In genomic region chr12:17773721-17774120, GRCm38 (mm10) we compare ENCODE assay signal across 7 mouse cellular contexts.
DNase-seq lines count a peak whose midpoint lies in the region; TF ChIP-seq lines count a peak whose summit lies in the region.
"Not testable (repeated sequence)": the region's sequence is repeated elsewhere in the genome, so short reads cannot be mapped to it uniquely, and the experiment has no call there.

No protein-coding gene starts in this region.

- TF ChIP-seq CTCF in liver, adult 2 months (IDR thresholded peaks at IDR 0.05; ENCODE audit: low read depth, low read length): not testable (repeated sequence)

- not testable (repeated sequence) for H3K36me3 ChIP-seq in liver, adult 2 months (ENCODE audit: control insufficient read depth, insufficient read depth, low read length)

- 70% methylated on average over 5 of the region's 5 CpGs for WGBS in liver, adult 2 months

- DNase-seq in adrenal gland, adult (ENCODE audit: inconsistent age in 2 of 2, low spot score in 1 of 2): peak; percentile 78 to 84
- DNase-seq in cerebellum, adult 11 months: peak; percentile 53
- DNase-seq in gastrocnemius, adult 18-20 months (ENCODE audit: low spot score): peak; percentile 35
- DNase-seq in heart, adult 9 months (ENCODE audit: low spot score in 2 of 2): peak; percentile 65 to 68
- peak; percentile 56 to 75 for DNase-seq in kidney, adult 8-10 months
- peak; percentile 22 for DNase-seq in liver, adult 2 months (ENCODE audit: extremely low read depth, low read depth, low spot score)
- DNase-seq in monocyte, adult 2 months (ENCODE audit: low read depth in 1 of 2, low spot score in 2 of 2): peak; percentile 14 to 39

- TF ChIP-seq POLR2A in liver, adult 2 months (IDR thresholded peaks at IDR 0.05; ENCODE audit: extremely low read depth, insufficient read depth, low read length): not testable (repeated sequence)

- not testable (repeated sequence) for H3K4me1 ChIP-seq in liver, adult 2 months (ENCODE audit: control insufficient read depth, insufficient read depth, low read length)

- H3K27me3 ChIP-seq in liver, adult 2 months (ENCODE audit: control insufficient read depth, insufficient read depth, low read length): not testable (repeated sequence)

- H3K9ac ChIP-seq in liver, adult 2 months (ENCODE audit: low read depth, low read length): not testable (repeated sequence)

- H3K4me3 ChIP-seq in liver, adult 2 months (ENCODE audit: insufficient read depth, low read depth, low read length): not testable (repeated sequence)

- H3K27ac ChIP-seq in liver, adult 2 months (replicated peaks; ENCODE audit: insufficient read depth, low read depth, low read length): not testable (repeated sequence)

- H3K79me2 ChIP-seq in liver, adult 2 months (ENCODE audit: control insufficient read depth, insufficient read depth, low read length): not testable (repeated sequence)

Comparison
In these comparisons a context has a peak if more than half of its experiments do, and no peak if none do; other contexts are left out.
1. DNase-seq: peak in every context shown above with its lines; median percentile 81 in adrenal gland, adult; 66 in heart, adult 9 months; 66 in kidney, adult 8-10 months; 53 in cerebellum, adult 11 months; 35 in gastrocnemius, adult 18-20 months; 26 in monocyte, adult 2 months; 22 in liver, adult 2 months.